Mouse (Mus musculus) c-Kit-negative CD71-positive TER-119-positive erythroid progenitor cells, embryonic 14.5 days (primary cell): ENCODE data around the gene Lrrc51.
A peak's percentile ranks its signal among the peaks of the same experiment; 100 is the strongest.
"Not testable (repeated sequence)": the region's sequence is repeated elsewhere in the genome, so short reads cannot be mapped to it uniquely, and the experiment has no call there.

Experiments
- DNase-seq: peaks from one replicate; pipeline ENCODE4 v3.0.0-alpha.2; 2013; ENCODE audit warnings: low read depth, low spot score

Lrrc51 gene

GRCm38 (mm10) chr7:101933751-101934240 is at the start of gene Lrrc51, which contains the start of gene Numa1:
Gene Lrrc51 (minus strand): TSS chr7:101933895.
Gene Numa1 (plus strand): TSS chr7:101934111.
- DNase-seq: peak; percentile 95

DNA sequence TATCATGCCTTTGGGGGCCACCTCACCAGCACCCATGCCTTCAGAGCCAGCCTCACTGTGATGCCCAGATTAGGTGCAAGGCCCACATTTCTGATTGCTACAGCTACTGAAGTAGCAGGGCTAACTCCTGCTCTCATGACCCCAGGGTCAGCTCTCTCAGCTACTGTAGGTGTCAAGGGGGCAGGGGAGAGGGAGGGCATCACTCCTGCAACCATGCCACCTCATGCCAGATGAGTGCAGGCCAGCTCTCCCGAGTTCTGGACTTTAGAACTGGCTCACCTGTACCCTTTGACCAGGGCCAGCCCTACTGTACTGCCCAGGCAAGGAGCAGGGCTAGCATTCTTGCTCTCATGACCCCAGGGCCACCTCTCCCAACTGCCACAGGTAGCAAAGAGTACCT is 49.0 kb upstream of the Lrrc51 start:
- DNase-seq: no peak

- no peak for DNase-seq
Measured at GRCm38 (mm10) chr7:101974505-101974904, 40.8 kb upstream of the Lrrc51 start.

GRCm38 (mm10) chr7:101973730-101974129 is 40.0 kb upstream of the Lrrc51 start:
- no peak for DNase-seq

GRCm38 (mm10) chr7:101971721-101972120 is 38.0 kb upstream of the Lrrc51 start:
- DNase-seq: no peak

DNA sequence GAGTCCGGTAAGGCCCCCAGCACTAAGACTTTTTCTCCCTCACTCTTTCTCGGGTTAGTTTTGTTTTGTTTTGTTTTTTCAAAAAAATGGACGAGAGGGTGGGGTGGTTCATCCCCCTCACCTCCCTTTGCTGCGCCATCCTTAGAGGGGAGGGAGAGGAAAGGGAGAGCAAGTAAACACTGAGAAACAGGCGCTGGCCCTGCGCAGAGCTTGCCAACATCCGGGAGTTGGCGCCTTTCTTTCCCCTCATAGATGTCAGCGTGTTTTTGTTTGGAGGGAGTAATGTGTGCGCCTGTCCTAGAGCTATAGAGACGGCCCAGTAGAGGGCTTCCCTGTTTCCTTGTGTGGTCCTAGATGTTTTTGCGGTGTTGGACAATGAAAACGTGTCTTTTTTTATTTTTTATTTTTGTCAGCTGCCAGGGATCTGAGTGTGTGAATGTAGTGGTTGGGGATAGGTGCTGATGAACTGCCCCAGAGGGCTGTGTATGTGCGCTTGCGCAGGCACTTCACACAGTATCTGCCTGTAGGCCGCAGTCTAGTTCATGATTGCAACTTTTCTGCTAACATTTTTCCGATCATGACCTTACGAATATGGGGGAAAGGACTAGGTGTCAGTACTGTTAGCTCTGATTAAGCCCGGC is 37.2 kb upstream of the Lrrc51 start:
- no peak for DNase-seq

- DNase-seq: no peak
Measured at GRCm38 (mm10) chr7:101970429-101970775, 36.7 kb upstream of the Lrrc51 start.

DNA sequence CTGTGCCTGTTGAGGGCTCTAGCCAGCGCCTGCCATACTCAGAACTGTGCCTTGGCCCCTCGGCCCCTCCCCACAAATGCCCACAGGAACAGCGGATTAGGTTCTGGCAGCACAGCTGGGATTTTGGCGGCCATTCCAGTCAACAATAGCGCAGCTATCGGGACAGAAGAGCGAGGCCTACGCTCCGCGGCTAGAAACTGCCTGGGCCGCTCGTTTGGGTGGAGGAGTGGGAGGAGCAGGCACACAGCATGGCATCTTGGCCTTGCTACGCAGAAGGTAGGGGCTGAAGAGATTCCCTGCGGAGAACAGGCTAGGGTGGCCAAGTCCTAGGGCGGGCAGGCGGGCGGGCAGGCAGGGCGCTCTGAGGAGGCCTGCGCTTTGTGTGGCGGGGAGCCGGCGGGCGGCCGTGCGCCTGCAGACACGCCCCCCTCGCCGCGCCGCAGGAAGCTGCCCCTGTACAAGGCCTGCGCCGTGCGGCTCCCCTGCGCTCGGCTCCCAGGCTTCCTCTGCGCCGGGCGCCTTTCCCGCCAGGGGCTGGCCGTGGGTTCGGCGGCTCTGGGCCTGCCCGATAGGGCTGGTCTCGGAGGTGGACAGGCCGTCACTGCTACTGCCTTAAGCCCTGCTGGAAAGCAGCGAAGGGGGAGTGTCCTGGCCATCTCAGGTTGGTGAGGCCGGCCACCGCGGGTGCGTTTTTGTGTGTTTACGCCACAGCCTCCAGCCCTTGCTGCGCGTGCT is 36.2 kb upstream of the Lrrc51 start:
- DNase-seq: peak; percentile 31

GRCm38 (mm10) chr7:101968751-101969150 is 35.1 kb upstream of the Lrrc51 start:
- DNase-seq: no peak

GRCm38 (mm10) chr7:101967256-101967655 is 33.6 kb upstream of the Lrrc51 start:
- no peak for DNase-seq

DNA sequence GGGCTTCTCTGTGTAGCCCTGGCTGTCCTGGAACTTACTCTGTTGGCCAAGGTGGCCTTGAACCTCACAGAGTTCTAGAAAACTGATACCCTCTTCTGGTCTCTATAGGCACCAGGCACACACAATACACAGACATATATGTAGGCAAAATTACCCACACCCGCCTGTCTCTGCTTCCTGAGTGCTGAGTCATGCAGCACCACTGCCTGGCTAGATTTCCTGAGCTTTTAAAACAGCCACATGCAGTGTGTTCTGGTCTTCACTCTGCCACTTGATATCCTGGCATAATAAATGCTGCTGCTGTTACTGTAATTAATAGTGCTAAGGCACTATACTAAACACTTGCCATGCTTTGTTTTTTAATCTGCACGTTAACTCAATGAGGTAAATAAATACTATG is 31.9 kb upstream of the Lrrc51 start:
- DNase-seq: peak; percentile 52

DNA sequence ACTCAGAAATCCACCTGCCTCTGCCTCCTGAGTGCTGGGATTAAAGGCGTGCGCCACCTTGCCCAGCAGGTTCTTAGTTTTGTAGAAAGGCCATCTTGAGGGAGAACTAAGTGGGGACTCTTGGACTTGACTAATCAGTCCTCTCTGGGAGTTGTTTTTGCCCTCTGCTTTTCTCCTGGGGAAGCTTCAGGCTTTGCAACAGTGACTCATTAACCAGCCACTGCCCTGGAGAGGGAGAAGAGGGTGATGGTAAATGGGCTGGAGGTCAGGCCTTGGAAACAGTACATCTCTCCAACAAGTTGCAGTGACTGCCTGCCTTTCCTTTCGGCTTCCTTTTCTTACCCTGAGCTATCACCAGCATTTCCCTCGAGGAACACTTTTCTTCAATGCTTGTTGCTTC is 30.9 kb upstream of the Lrrc51 start:
- no peak for DNase-seq

- no peak for DNase-seq
Measured at GRCm38 (mm10) chr7:101963621-101964020, 29.9 kb upstream of the Lrrc51 start.

GRCm38 (mm10) chr7:101962829-101963228 is 29.1 kb upstream of the Lrrc51 start:
- DNase-seq: no peak

GRCm38 (mm10) chr7:101956911-101957310 is 23.2 kb upstream of the Lrrc51 start:
- no peak for DNase-seq

- DNase-seq: no peak
Measured at GRCm38 (mm10) chr7:101956481-101956880, 22.8 kb upstream of the Lrrc51 start.

- DNase-seq: no peak
Measured at GRCm38 (mm10) chr7:101955862-101956261, 22.2 kb upstream of the Lrrc51 start.

- no peak for DNase-seq
Measured at GRCm38 (mm10) chr7:101955276-101955675, 21.6 kb upstream of the Lrrc51 start.

DNA sequence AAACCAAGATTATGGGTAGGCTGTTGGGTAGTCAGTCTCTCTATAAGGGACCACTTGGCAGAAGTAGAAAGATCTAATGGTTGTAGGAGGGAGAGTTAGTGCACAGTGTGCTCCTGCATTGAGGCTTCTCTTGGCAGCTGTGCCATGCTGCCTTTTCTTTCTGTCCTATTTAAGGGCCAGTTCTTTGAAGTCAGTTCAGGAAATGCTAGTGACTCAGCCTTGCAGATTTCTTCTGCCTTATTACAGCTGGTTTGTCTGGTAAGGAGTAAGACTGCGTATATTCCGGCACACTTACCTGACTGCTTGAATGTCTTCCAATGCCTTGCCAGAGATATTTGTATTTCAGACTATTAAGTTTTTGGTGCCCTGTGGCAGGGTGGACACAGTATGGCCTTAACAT is 20.5 kb upstream of the Lrrc51 start:
- DNase-seq: no peak

GRCm38 (mm10) chr7:101952098-101952497 is 18.4 kb upstream of the Lrrc51 start:
- DNase-seq: no peak

GRCm38 (mm10) chr7:101951648-101952047 is 18.0 kb upstream of the Lrrc51 start:
- no peak for DNase-seq

GRCm38 (mm10) chr7:101949008-101949407 is 15.3 kb upstream of the Lrrc51 start:
- not testable (repeated sequence) for DNase-seq

GRCm38 (mm10) chr7:101939758-101940157 is 6.1 kb upstream of the Lrrc51 start:
- no peak for DNase-seq
